Mouse (Mus musculus) CH12.LX (cell line): ENCODE data around the gene Togaram2.

Experiments
- CTCF ChIP-seq, 2 experiments: IDR thresholded peaks in 1 of 2; conservative IDR thresholded peaks in 1 of 2; 2 replicates each; pipeline ENCODE4 v1.5.1; 2011 to 2012; ENCODE audit warnings: low read depth in 2 of 2, low read length in 2 of 2, improper control_type of control experiment in 1 of 2, inconsistent platforms in 1 of 2, mild to moderate bottlenecking in 1 of 2, moderate library complexity in 1 of 2
- EP300 ChIP-seq: IDR thresholded peaks from 2 replicates; pipeline ENCODE4 v1.6.1; 2011; ENCODE audit warnings: low read length, improper control_type of control experiment
- NRF1 ChIP-seq: IDR thresholded peaks from 2 replicates; pipeline ENCODE4 v1.6.1; 2014; ENCODE audit warnings: low read depth, mild to moderate bottlenecking, inconsistent platforms, low read length, improper control_type of control experiment, moderate library complexity
- TCF12 ChIP-seq: IDR thresholded peaks from 2 replicates; pipeline ENCODE4 v1.6.1; 2014; ENCODE audit warnings: low read depth, mild to moderate bottlenecking, inconsistent platforms, low read length, improper control_type of control experiment
- USF1 ChIP-seq: IDR thresholded peaks from 2 replicates; pipeline ENCODE4 v1.6.1; 2014; ENCODE audit warnings: low read depth, mild to moderate bottlenecking, inconsistent platforms, low read length, improper control_type of control experiment
- ZC3H11A ChIP-seq: IDR thresholded peaks from 2 replicates; pipeline ENCODE4 v1.6.1; 2012; ENCODE audit warnings: low read depth, mild to moderate bottlenecking, inconsistent platforms, low read length, improper control_type of control experiment

- TF ChIP-seq USF1, result no peak
- TF ChIP-seq ZC3H11A, result no peak
- TF ChIP-seq NRF1, result no peak
- TF ChIP-seq CTCF (conservative IDR thresholded peaks at IDR 0.05 in 1 of 2, IDR thresholded peaks at IDR 0.05 in 1 of 2; ENCODE audit: low read depth in 2 of 2, low read length in 2 of 2), result no peak
- TF ChIP-seq EP300, result no peak
- TF ChIP-seq TCF12, result no peak
Measured at GRCm38 (mm10) chr17:71698619-71698956, 25.5 kb downstream of the Togaram2 start.
